Mouse (Mus musculus) adrenal gland, postnatal 14 days (tissue): ENCODE data around the gene Zfp536. TPM values are rescaled to one million over a fixed set of nuclear protein-coding genes. Genes with fewer than 3 reads are reported as not detected.
"Not testable (repeated sequence)": the region's sequence is repeated elsewhere in the genome, so short reads cannot be mapped to it uniquely, and the experiment has no call there.

Experiments
- DNase-seq: peaks from one replicate; pipeline ENCODE4 v3.0.0; 2021; ENCODE audit warnings: mixed read lengths
- total RNA-seq: library from RNA; stranded (reverse); gene quantifications from 2 replicates; pipeline ENCODE4 v1.2.3, GENCODE M21; 2021

Zfp536 gene
- total RNA-seq, 1 experiment from 2014 or later: 6.3 TPM

GRCm38 (mm10) chr7:37758886-37759285, 14.6 kb downstream of the Zfp536 start:
- DNase-seq: peak; percentile 47

GRCm38 (mm10) chr7:37753024-37753423, 20.4 kb downstream of the Zfp536 start:
- DNase-seq: no peak

GRCm38 (mm10) chr7:37746133-37746761, 27.2 kb downstream of the Zfp536 start:
- no peak for DNase-seq

DNA sequence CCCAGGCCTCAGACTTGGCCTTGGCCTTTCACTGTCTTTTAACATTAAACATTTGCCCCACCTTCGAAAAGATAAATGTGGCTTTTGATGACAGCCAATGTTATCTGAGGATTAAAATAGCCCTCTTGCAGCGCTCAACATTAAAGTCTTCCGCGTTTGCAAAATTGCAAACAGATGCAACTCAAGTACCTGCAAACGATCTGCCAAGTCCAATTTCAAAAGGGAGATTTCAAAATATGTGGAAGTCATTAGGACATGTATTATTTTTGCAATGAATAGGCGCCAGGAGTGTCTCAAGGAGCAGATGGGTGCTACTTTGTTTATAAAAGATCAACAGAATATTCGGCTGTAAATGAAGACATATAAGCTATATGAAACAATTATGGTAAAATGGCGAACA, 30.1 kb downstream of the Zfp536 start:
- no peak for DNase-seq

GRCm38 (mm10) chr7:37737191-37737590, 36.2 kb downstream of the Zfp536 start:
- no peak for DNase-seq

DNA sequence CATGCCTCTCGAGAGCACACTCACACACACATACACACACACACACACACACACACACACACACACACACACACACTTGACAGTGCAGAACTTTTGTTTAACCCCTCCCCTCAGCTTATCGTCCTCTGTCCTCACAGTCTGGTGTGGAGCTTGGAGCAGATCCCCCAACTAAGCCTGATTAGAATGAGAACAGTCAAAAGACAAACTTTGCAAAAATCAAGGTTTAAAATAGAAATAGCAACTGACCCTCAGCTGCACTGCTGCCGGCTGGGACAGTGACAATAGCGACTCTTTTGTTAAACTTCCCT, 37.1 kb downstream of the Zfp536 start:
- DNase-seq: no peak

DNA sequence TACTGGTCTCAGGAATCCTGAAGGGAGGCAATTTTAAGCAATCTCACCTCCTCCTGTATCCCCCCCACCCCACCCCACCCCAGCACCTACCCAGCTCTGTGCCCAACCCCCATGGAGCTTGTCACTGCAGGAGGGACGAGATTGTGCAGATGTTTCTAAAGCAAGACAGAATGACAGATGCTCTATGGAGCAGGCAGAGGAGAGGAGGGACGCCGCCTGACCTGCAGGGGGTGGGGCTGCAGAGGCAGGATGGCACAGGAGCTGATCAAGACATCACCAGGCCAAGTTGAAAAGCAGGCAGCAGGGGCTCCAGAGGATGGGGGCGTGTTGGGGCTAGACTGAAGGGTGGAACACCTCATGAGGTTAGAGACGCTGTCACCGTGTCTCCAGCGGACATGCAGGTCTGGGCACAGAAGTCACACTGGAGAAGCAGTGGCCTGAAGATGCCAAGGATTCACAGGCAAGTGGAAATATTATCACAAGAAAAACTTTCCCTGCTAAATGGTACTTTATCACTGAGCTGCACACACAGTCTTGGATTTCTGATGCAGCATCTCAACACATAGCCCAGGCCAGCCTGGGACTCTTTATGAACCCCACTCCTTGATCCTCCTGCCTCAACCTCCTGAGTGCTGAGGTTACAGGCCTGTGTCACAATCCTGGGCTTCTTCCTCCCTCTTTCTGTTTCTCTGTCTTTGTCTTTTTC, 37.6 kb downstream of the Zfp536 start:
- no peak for DNase-seq

DNA sequence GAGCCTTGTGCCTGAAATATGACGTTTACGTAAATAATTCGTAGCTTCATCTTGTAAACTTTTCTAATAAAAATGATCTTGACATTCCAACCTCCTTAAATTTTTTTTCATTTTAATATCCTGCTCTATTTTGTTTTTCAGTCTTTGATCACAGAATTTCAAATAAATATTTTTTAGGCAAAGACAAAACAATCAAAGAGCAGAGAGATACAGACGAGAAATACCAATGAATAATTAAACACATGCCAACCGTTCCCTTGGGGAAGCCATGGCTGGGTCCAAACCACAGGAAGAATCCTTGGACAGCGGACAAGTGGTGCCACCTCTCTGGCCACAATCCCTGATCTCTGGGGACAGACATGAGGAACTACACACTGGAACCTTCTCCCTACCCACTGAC, 38.3 kb downstream of the Zfp536 start:
- no peak for DNase-seq

GRCm38 (mm10) chr7:37734576-37734975, 38.9 kb downstream of the Zfp536 start:
- DNase-seq: no peak

GRCm38 (mm10) chr7:37733996-37734395, 39.4 kb downstream of the Zfp536 start:
- DNase-seq: no peak

DNA sequence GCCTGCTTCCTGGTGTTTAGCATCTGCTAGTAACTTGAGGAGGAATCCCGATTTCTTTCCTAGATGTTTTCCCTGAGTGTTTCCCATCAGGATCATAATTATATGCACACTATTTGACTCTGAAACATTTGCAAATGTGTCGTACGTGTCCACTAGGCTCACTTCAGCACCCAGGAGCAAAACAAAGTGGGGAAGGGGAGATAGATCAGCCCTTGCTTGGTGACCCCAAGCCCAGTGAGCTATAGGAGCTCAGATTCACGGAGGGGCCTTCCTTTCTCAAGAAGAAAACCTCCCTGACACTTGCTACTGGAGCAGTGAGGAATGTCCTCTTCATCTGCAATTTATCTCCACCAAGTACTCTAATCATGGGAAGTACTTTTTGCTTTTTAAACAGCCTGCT, 40.7 kb downstream of the Zfp536 start:
- DNase-seq: no peak

GRCm38 (mm10) chr7:37727746-37728145, 45.7 kb downstream of the Zfp536 start:
- no peak for DNase-seq

DNA sequence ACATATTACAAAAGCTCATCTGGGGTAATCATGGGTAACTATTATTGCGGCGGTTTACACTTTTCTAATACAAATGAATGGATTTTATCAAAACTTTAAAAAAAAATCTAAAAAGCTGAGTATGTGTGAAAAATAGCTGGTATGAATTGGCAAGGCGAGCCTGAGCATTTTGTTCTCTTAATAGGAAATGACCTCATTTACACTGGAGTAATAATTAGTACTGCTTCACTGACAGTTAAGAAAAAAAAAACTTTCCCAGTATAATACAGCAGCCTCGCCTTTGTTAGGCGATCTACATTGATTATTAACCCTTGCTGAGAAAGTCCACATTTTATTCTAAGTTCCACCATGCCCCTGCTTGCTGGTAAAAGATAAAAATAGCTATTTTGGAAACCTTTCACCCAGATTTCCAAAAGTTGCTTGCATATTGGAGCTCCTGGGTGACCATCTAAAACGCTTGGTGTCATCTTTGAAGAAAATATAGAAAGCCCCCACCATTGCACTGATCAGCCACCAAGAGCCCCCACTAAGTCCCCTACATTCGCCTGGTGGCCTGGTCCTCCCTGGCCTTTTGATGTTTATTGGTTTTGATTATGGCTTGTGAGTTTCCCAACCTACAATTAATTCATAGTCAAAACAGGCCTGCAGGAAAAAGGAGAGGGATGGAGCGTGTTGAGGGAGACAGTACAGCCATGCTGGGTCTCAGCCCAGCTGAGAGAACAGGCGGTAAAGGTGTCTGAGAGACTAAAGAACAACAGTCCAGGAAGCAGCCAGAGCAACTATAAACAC, 49.2 kb downstream of the Zfp536 start:
- DNase-seq: no peak

GRCm38 (mm10) chr7:37723191-37723592, 50.2 kb downstream of the Zfp536 start:
- no peak for DNase-seq

DNA sequence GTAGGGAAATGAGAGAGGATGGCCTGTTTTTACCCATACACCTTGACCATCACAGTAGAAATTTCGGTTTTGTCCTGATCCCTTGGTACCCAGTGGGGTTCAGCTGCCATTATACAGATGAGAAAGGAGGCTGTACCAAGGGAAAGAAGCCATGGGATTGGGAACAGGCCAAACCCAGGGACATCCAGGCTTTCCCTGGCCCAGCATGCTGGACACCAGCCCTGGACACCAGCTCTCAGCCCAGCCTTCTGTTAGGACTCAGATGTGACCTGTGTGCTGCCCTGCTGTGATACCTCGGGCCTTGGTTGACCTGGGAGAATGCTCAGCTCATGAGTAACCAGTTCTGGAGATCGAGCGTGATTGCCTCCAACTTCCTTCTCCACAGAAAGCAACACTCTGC, 51.8 kb downstream of the Zfp536 start:
- no peak for DNase-seq

GRCm38 (mm10) chr7:37718671-37719402, 54.6 kb downstream of the Zfp536 start:
- DNase-seq: no peak

- no peak for DNase-seq
Observed at GRCm38 (mm10) chr7:37717071-37717470, 56.4 kb downstream of the Zfp536 start.

- DNase-seq: no peak
Observed at GRCm38 (mm10) chr7:37716626-37717025, 56.8 kb downstream of the Zfp536 start.

DNA sequence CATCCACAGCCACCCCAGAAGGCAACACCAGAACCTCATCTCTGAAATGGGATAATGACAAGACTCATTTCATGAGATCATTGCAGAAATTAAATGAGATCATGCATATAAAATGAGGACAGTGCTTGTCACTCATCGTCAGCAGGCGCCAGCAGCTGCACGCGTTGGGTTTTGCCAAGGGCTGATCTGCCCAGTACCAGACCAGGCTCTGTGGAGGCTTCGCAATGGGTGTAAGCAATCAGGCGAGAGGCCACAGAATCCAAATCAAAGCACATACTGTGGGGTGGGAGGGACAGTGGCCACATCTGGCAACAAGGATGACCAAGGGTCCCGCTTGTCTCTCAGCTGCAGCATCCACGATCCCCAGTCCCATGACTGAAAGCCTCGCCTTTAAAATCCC, 69.0 kb downstream of the Zfp536 start:
- no peak for DNase-seq

DNA sequence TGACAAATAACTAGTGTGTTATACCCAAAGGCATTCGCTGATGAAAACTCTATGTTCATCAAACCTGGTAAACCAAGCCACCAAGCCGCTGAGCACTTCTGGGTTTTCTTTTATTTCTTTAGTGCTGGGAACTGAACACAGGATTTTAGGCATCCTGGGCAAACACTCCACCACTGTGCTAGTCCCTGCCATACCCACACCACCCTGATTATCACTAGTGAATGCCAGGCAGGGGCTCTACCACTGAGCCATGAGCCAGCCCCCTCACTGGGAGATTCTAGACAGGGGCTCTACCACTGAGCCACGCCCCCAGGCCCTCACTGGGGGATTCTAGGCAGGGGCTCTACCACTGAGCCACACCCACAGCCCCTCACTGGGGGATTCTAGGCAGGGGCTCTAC, 76.1 kb downstream of the Zfp536 start:
- DNase-seq: not testable (repeated sequence)

- DNase-seq: no peak
Observed at GRCm38 (mm10) chr7:37695066-37695465, 78.4 kb downstream of the Zfp536 start.

GRCm38 (mm10) chr7:37690606-37691005, 82.8 kb downstream of the Zfp536 start:
- DNase-seq: no peak
